Mouse (Mus musculus) right cerebral cortex, postnatal 36 days (tissue): ENCODE results near the gene Dab1.

Experiments used
- DNase-seq, 2 experiments: peaks; one replicate each; pipeline ENCODE4 v3.0.0; 2022; ENCODE audit warnings: low spot score in 2 of 2, mixed read lengths in 1 of 2

Gene Dab1

DNA sequence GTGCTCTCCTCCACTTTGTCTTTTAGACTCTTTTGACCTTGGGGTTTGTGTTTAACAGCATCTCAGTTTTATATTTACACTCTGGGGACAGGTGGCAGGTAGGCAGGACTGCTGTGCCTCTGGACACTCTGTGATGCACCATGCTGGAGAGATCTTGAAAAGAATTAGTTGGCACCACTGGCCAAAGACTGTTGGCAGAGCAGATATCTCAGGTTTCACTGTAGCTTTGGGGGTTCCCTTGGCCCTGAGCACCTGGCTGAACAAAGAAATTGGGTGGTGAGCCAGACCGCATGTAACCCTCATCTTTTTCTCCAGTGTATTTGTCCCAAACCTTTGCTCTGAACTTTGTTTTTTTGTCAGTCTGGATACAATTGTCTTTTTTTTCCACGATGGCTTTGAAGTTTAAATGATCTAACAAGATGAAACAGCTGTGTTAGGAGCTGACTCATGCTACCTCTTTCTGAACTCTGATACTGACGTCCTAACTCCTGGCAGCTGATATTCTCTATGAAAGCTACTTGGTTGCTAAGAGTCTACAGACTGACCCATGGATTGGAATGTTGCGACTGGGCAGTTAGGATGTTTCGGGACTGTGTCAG lies 960.9 kb downstream of the Dab1 start:
- DNase-seq: no peak

GRCm38 (mm10) chr4:104582726-104583125 lies 963.6 kb downstream of the Dab1 start:
- no peak for DNase-seq

DNA sequence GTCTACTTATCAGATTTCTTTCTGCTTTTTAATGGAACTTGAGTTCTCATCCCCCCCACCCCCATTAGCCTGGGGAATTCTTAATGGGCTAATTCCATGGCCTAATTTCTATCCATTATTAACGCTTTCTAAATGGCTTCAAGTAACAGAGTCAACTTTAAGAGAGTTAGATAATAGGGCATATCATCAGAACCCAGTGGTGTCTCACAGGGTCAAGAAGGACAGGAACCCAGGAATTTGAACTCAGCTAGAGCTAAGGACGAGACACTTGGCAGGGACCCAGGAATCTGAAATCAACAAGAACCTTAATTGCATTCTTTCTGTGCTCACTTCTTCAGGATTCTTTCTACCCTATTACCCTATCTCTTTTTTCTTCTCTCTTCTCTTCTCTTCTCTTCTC lies 968.7 kb downstream of the Dab1 start:
- DNase-seq: no peak

- DNase-seq: no peak
These were observed 977.8 kb downstream of the Dab1 start for GRCm38 (mm10) chr4:104596936-104597335.

DNA sequence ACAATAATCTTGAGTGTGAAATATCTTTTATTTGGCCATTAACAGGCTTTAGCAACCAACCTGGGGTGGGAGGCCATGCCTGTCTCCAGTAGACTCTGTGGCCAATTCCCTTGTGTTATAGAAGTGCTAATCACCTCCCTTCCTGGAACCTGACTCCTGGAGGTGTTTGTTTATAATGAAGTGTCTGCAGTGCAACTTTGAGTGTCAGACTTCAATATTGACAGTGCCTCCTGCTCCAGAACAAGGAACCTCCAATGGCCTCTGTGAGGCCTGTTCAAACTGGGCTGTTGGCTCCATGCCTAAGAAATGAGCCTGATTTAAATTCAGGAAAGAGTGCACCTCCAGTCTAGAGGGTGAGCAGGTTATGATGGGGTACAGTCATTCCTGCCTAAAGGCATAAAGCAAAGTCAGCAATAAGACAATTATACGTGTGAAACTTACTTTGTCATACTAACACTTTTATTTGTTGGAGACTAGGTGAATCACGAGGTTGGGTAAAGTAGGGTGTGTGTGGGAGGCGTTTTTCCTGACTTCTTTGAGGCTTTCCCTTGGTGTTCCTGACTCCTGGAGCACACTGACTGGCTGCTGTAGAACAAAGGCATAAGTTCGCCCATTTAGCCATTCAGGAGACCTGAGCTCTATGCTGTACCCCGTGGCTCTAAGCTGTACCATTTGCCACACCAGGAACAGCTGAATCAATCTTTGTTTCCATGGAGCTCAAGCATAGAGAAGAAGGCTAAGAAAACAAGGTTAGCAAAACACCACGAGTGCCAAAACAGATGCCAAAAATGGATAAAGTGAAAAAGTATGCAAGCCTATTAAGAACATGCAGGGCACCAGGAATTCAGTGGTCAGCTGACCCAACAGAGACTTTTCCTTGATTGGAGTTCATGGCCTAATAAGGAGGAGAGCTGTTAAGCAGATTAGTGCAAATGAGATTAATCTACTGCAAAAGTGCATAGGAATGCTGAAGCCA lies 978.6 kb downstream of the Dab1 start:
- DNase-seq: no peak

GRCm38 (mm10) chr4:104602804-104603203 lies 983.6 kb downstream of the Dab1 start:
- DNase-seq: no peak

DNA sequence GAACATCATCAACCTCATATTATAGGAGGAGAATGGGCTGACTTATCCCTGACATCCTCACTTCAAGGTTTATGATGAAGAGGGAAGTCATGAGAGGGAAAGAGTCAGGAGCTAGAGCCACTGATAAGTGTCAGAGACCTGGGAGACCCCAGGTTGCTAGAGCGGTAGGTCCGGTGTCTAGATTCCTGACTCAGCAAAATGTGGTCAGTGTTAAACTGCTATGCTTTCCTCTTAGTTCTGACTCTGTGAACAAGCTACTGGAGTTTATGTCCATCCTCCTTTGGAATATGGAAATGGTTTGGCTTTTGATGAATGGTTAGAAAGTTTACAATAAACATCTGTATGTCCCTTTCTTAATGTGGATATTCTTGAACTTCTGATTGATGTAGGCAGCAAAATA lies 985.1 kb downstream of the Dab1 start:
- DNase-seq: no peak

DNA sequence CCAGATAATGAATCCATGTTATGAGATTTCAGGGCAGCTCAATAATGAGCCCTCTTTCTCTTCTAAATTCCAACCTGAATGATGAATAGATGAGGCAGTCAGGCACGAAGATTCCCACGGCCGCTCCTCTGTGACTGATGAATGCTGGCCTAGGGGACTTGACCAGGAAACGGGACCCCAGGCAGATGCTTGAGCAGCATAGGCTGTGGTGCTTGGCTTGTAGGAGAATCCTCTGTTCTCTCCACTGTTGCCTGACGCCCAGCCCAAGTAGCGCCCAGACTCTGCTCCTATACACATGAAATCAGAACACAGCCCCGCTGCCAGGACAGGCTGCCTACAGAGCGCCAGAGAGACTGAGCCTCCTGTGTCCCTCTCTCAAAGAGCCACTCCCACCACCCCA lies 987.7 kb downstream of the Dab1 start:
- DNase-seq: no peak

GRCm38 (mm10) chr4:104607636-104608035 lies 988.5 kb downstream of the Dab1 start:
- no peak for DNase-seq

DNA sequence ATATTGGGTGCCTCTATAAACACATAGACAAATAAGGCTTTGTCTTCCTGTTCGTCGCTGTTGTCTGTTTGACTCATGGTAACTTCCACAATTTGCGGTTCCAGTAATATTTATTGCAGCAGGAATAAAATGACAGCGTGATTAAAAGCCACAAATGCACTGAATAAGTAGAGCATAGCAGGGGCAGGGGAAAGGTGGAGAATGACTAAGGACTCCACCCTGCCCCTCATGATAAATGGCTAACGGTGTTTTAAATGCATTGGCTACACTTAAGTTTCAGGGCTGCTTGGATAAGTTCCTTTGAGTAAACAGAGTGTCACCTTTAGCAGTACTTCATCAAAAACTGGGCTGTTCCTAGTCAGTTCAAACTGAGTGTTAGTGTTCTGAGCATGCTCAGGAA lies 1000.3 kb downstream of the Dab1 start:
- DNase-seq: no peak

- no peak for DNase-seq
These were observed 1006.2 kb downstream of the Dab1 start for GRCm38 (mm10) chr4:104625316-104625715.

GRCm38 (mm10) chr4:104628708-104629107 lies 1009.5 kb downstream of the Dab1 start:
- no peak for DNase-seq

DNA sequence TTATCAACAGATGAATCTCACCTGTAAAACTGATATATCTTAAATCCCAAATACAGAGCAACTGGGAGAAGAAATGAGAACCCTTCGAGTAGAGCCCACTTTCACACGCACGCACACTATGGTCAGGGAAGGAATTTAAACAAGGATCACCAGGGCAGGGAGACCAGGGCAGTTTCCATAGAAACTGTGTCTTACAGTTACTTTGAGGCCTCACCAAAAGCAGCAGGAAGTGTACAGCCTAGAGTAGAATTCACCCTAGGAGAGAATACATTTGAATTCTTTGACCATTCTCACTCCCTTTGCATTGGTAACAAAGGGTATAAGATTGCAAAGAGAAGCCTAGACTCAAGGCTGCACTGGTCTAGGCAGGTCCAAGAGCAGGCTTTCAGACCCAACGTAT lies 1017.9 kb downstream of the Dab1 start:
- DNase-seq: no peak

DNA sequence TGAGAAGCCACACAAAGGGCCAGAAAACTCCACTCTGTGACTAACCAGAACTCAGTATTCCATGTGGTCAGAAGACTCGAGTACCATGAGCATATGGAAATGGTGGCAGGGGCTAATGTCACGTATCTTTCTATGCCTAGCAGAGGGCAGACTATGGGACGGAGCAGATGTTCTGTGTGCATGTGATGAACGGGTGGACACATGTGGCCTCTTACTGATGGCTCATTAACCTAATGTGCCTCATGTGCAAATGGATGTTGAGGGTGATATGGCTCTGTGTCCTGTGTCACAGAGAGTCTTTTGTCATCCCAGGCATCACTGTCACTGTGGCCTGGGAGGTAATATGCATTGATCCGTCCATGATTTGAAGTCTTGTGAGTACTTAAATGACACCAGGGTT lies 1021.5 kb downstream of the Dab1 start:
- no peak for DNase-seq

DNA sequence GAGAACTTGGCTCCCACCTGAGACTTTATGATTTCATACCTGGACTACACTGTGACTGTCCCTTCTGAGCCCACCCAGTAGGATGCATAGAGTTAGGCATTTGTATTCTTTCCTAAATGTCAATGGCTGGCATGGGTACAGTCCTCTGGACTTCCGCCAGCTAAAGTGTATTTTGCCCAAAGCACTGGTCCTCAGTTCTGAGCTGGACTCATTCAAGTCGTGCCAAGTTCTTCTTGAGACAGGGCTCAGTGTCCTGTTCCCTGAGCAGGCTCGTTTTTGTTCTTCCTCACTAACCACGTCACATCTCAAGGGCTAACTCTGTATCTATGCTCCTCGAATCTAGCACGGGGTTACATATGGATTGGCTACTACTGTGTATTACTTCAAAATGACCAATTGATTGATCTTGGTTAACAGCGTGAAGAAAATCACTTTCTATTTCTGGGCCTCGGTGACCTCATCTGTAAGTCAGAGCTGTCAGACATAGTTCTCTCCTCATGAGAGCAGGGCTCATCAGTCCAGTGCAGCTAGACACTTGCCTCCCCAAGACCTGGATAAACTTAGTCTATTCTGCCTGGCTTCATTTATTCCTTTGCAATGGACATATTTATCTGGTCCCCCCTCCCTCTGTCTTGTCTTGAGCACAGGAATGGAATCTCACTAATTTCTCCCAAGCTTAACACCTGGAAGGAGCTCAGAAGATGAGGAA lies 1023.8 kb downstream of the Dab1 start:
- DNase-seq: no peak

DNA sequence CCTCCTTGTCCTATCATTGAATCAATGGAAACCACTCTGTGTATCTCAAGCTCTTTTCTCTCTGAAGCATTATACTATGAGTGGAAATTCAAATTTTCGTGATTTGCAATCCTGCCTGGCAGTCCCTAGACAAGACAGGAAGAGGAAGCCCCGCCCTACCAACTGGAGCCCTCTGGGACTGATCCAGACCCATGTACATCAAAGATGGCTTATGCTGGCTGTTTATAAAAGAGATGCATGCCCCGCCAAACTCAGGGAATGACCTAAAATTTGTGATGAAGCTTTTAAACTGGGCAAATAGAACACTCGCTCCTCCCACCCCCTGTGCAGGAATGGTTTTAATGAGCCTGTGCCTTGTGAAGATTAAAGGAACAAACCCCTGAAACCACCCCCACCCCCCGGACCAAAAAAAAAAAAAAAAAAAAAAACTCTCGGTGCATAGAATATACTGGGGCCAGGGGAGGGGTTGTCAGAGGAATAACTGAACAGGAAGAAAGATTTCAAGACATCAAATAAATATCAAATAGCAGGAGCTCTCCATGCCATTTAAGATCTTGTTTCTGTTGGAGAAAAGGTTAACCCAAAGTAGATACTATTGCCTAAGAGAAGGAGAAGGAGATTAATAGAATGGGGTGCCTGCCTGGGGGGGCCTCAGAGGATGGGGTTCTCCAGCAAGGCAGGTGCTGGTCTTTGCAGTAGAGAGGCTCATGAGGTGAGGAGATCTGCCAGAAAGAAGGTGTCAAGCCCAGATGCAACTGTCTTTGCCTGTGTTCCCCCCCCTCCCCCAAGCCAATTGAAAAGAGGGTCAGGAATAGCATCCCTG lies 1024.6 kb downstream of the Dab1 start:
- DNase-seq: peak; percentile 36 to 69

- DNase-seq: no peak
These were observed 1025.1 kb downstream of the Dab1 start for GRCm38 (mm10) chr4:104644357-104644630.

GRCm38 (mm10) chr4:104644862-104645261 lies 1025.7 kb downstream of the Dab1 start:
- DNase-seq: no peak

GRCm38 (mm10) chr4:104651761-104652160 lies 1032.6 kb downstream of the Dab1 start:
- DNase-seq: no peak

DNA sequence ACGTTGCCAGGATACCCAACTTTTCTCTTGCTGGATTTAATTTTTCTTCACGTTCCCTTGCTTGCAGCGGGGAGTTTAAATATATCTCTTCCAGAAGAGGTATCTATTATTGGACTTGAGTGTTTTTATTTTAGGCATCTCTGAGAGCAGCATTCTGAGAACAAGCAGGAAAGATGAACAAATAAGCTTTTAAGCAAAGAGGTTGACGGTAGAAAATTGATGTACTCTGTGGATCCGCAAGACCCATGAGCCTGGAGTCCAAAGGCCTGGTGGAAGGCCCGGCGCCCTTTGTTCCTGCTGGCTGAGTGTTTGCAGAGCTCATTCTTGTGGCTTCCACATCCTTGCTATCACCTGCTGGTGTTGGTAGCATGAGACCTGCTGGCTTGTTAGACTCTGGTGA lies 1037.6 kb downstream of the Dab1 start:
- DNase-seq: peak in 1 of 2 experiments; percentile 45

DNA sequence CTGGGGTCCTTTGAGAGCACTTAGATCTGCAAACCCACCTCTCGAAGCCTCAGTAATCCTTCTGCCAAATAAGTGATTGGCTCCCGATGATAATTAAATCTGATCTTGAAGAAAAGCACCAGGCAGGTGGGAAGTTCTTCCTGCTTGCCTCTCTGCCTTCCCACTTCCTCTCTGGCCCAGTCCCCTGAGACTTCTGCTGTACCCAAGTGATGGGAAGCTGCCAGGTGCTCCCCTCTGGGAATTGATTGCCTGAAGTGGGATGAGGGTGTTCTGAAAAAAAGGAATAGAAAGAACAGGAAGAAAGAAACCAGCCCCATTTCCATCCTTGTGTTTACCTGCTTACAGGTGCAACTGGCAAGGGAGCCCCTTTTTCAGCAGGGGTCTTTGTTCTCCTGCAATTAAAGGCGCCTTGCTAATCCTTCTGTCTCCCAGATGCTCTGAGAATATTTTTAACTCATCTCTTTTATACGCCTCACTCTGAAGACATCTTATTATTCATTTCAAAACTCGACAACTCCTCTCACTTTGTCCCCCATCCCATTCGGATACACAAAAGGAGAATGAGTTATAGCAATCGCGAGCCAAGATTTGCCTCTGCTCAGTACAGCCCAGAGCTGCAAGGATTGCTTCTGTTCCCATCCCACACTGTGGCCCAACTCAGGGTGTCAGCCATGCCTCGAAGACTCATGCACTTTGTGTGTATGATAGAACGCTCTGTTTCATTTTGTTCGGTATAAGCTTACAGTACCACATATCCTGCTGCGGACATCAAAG lies 1043.9 kb downstream of the Dab1 start:
- DNase-seq: peak in 1 of 2 experiments; percentile 55
